Mouse (Mus musculus) neural tube, embryonic 13.5 days (tissue): ENCODE data around the gene Elmo1. TPM values are rescaled to one million over a fixed set of nuclear protein-coding genes. Genes with fewer than 3 reads are reported as not detected.

Experiments
- ATAC-seq: fragments of 200-750 bp; cut with Nextera tagmentation; 2 replicates; pipeline ENCODE4 v1.8.0; 2017; ENCODE audit warnings: low read depth, mild to moderate bottlenecking, moderate TSS enrichment, moderate library complexity
- H3K27ac ChIP-seq: fragments of 300-500 bp; sonication (generic); replicated peaks from 2 replicates; pipeline ENCODE4 v1.5.1; 2015; ENCODE audit warnings: moderate library complexity, mild to moderate bottlenecking, inconsistent platforms
- H3K27me3 ChIP-seq: fragments of 300-500 bp; sonication (generic); 2 replicates; pipeline ENCODE4 v1.6.1; 2015; ENCODE audit warnings: mild to moderate bottlenecking, inconsistent platforms
- H3K36me3 ChIP-seq: fragments of 300-500 bp; sonication (generic); 2 replicates; pipeline ENCODE4 v1.6.1; 2015; ENCODE audit warnings: mild to moderate bottlenecking, inconsistent platforms
- H3K4me1 ChIP-seq: fragments of 300-500 bp; sonication (generic); replicated peaks from 2 replicates; pipeline ENCODE4 v1.6.1; 2015; ENCODE audit warnings: inconsistent platforms
- H3K4me2 ChIP-seq: fragments of 300-500 bp; sonication (generic); 2 replicates; pipeline ENCODE4 v1.6.1; 2015; ENCODE audit warnings: inconsistent platforms, mild to moderate bottlenecking, moderate library complexity
- H3K4me3 ChIP-seq: fragments of 300-500 bp; sonication (generic); 2 replicates; pipeline ENCODE4 v1.5.1; 2015; ENCODE audit warnings: mild to moderate bottlenecking, inconsistent platforms
- H3K9ac ChIP-seq: fragments of 300-500 bp; sonication (generic); 2 replicates; pipeline ENCODE4 v1.6.1; 2015; ENCODE audit warnings: moderate library complexity, mild to moderate bottlenecking, inconsistent platforms
- H3K9me3 ChIP-seq: fragments of 300-500 bp; sonication (generic); 2 replicates; pipeline ENCODE4 v1.6.1; 2016; ENCODE audit warnings: inconsistent platforms
- WGBS: fragments of 180-500 bp; shearing (Covaris S2); methylation state at CpG from one replicate; pipeline ENCODE4 v1.1.7; 2015; 5-methylcytosine and 5-hydroxymethylcytosine counted together
- polyA plus RNA-seq: library from polyadenylated mRNA; unstranded; fragments of >200 nt; fragmentation: Nextera tagmentation; extraction: Ambion mirVana; gene quantifications from 2 replicates; pipeline ENCODE4 v1.2.1, GENCODE M21; 2015

Elmo1 gene
- polyA plus RNA-seq, 1 experiment from 2014 or later, result 48.4 TPM

DNA sequence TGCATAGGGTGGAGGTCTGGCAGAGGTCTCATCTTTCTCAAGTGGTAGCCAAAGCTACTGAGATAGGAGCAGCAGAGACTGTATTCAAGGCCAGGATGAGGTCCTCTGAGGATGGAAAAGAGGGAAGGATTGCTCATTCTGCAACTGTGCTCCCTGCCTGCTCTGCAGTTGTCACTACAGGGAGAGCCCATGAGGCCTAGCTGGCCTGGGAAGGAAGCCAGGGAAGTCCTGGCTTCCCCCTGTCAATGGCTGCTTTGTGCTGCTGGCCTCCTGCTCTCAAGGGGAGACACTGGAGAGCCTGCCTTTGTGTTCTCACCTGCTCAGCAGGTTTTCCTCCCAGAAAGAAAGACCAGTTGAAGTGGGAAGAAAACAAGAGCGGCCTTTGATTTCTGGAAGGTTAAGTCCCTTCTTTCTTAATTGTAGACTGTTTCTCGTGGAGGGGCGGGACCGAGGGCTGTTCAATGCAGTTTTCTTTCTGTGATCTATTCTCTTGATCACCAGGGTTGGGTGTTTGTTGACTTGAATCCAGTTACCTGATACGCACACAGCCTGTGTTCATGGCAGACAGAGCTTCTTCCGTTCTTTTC is 91.9 kb downstream of the Elmo1 start:
- Histone ChIP-seq H3K9me3 (no peaks in the 10 kb centered on the region), H3K27me3 (no peaks in the 10 kb centered on the region), H3K4me1 (peaks cover 32% of the 10 kb centered on the region), H3K4me3 (no peak overlapping the region), H3K36me3 (no peaks in the 10 kb centered on the region), H3K9ac (no peak overlapping the region), H3K27ac (0 out of 2 replicates have a peak overlapping the region, but pooled peaks have one; percentile 61), H3K4me2 (no peak overlapping the region)
- 41% methylated on average over 6 of the region's 6 CpGs for WGBS
- ATAC-seq, result 0 out of 2 replicates have a peak, but pooled peaks have one; percentile 55

DNA sequence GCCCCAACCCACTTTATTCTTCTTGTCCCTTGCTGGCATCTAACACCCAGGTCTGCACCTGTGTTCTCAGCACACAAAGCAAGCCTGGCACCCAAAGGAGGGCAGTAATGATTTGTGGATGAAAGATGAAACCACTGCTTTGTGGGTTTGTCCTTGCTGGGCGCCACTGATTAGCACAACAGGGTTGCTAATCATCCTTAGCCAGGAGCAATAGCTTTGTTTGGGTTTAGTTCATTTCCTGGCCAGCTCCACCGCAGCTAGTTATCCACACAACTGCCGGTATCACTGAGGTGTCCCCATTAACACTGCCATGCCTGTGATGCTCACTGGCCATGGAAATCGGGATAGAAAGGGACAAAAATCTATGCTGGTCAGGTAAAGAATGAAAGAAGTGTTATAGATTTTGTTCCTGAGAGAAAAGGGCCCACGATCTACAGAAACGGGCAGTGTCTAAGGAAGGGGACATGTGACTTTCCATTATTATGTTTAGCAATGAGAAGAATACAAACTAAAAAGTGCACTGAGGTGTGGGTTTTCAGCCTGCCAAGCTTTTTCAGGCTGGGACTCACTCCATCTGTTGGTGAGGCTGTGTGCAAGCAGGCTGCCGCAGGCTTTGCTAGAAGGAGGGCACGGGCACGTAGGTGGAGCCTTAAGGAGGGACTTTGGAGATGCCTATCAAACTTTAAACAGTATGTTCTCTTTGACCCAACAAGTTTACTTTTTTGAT is 93.3 kb downstream of the Elmo1 start:
- Histone ChIP-seq H3K4me2 (peak overlapping the region; percentile 11; the same call in 1 of the 2 replicates), H3K4me3 (no peak overlapping the region), H3K4me1 (peaks cover 32% of the 10 kb centered on the region), H3K36me3 (no peaks in the 10 kb centered on the region), H3K9ac (no peak overlapping the region), H3K27ac (peak overlapping the region; percentile 2; the same call in 1 of the 2 replicates), H3K27me3 (no peaks in the 10 kb centered on the region), H3K9me3 (no peaks in the 10 kb centered on the region)
- WGBS, result 5% methylated on average over 9 of the region's 9 CpGs
- peak; percentile 48; the same call in 1 of the 2 replicates for ATAC-seq

DNA sequence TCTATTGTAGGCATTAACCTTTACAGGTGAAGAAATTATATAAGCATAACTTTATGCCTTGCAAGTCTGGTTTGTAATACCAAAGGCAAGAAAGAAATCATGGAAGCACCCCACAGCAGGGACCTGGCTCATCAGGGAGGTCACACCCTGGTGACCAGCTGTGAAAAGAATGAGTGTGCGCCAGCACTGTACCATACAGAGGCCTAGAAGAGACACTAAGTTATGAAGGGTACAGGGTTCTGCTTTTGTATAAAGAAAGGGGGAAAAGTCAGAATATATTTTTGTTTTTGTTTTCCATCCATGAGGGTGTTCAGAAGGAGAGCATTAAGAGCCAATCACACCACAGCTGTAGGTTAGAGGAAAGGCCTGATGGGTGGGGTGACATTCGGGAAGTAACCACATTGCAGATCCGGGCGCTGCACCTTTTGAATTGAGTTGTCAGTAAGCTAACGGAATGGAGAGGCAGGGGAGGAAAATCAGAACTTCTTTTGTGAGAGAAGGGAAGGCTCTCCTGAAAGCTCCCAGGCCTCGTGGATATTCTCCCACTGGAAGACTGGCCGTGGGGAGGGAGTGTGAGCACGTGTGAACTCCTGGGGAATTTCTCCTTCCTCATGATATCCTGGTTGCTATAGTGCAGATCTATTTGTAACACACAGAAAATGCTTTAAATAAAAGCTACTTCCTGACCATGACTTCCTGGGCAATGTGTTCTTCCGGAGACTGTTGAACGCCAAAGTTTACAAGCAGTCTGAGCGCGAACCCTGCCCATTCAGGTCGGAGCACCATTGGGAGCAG is 94.0 kb downstream of the Elmo1 start:
- Histone ChIP-seq H3K9ac (no peak overlapping the region), H3K27me3 (no peaks in the 10 kb centered on the region), H3K27ac (no peak overlapping the region), H3K4me1 (peaks cover 32% of the 10 kb centered on the region), H3K9me3 (no peaks in the 10 kb centered on the region), H3K4me2 (no peak overlapping the region), H3K4me3 (no peak overlapping the region), H3K36me3 (no peaks in the 10 kb centered on the region)
- WGBS, result 73% methylated on average over 13 of the region's 13 CpGs
- no peak for ATAC-seq

DNA sequence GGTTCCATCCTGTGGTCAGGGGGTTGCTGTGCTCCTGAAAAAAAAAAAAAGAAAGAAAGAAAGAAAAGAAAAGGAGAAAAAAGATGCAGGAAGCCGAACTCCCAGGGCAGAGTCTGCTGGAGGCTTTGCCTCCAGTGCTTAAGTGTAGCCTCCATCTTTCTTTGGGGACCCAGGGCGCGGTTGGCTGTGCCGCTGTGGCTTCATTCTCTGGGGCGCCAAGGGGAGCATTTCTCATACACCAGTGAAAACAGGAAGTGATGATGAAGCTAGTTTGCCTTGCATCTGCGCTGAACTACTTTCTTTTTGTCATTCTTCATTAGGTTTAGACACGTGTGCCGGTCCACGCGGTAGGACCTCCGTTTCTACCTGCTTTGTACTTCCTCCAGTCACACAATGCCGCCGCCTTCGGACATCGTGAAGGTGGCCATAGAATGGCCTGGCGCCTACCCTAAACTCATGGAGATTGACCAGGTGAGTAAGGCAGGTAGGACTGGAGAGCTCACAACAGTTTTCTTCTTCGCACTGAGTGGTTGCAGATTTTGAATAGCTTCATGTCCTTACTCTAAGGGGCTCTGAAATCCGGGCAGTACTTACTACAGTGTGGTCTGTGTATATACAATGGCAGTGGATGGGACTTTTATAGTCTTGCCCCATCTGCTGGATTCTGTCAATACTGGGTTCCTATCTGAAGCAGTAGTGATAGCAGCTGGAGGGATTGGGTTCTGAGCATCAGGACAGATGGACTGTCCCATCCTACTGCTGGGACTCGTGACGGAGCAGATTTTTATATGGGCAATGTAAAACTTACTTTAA is 94.8 kb downstream of the Elmo1 start:
- 91% methylated on average over 20 of the region's 20 CpGs for WGBS
- no peak overlapping the region for H3K4me3 ChIP-seq
- no peaks in the 10 kb centered on the region for H3K36me3 ChIP-seq
- no peaks in the 10 kb centered on the region for H3K9me3 ChIP-seq
- H3K27me3 ChIP-seq, result no peaks in the 10 kb centered on the region
- no peak for ATAC-seq
- no peak overlapping the region for H3K9ac ChIP-seq
- peaks cover 32% of the 10 kb centered on the region for H3K4me1 ChIP-seq
- no peak overlapping the region for H3K27ac ChIP-seq
- no peak overlapping the region for H3K4me2 ChIP-seq

DNA sequence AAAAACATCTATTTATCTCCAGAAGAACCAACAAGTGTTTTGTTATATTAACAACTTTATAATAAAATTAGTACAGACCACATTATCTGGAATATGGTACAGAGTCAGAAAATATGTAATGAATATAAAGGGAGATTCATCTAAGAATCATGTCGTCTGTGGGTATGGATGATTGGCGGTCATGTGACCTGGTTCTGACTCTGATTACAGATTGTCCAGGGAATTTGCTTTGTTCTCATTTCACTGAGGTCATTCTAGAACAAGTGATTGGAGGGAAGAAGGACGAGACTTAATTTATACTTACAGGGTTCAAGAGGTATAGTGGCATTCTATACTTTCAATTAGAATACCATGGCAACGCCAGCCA is 95.4 kb downstream of the Elmo1 start:
- no peak overlapping the region for H3K4me2 ChIP-seq
- peaks cover 32% of the 10 kb centered on the region for H3K4me1 ChIP-seq
- H3K4me3 ChIP-seq, result no peak overlapping the region
- H3K36me3 ChIP-seq, result no peaks in the 10 kb centered on the region
- no peak for ATAC-seq
- no peaks in the 10 kb centered on the region for H3K9me3 ChIP-seq
- 75% methylated on average over 4 of the region's 4 CpGs for WGBS
- no peak overlapping the region for H3K9ac ChIP-seq
- no peaks in the 10 kb centered on the region for H3K27me3 ChIP-seq
- no peak overlapping the region for H3K27ac ChIP-seq

DNA sequence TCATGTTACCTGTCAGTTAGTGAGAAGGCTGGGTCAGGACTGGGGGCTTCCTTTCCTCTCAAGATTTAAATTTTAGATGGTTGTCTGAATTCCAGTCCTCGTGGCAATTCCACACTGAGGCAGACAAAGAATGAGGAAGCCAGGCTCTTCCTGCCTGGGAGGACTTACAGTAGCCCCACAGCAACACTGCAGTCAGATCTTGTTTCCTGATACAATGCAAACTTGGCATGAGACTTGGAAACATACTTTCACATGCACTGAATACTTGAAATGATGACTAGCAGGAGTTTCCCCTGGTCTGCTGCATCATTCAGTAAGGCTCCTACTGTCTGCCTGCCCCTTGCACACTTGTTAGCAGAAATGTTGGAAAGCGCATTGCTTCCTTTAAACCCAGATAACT is 97.3 kb downstream of the Elmo1 start:
- 85% methylated on average over 2 of the region's 2 CpGs for WGBS

DNA sequence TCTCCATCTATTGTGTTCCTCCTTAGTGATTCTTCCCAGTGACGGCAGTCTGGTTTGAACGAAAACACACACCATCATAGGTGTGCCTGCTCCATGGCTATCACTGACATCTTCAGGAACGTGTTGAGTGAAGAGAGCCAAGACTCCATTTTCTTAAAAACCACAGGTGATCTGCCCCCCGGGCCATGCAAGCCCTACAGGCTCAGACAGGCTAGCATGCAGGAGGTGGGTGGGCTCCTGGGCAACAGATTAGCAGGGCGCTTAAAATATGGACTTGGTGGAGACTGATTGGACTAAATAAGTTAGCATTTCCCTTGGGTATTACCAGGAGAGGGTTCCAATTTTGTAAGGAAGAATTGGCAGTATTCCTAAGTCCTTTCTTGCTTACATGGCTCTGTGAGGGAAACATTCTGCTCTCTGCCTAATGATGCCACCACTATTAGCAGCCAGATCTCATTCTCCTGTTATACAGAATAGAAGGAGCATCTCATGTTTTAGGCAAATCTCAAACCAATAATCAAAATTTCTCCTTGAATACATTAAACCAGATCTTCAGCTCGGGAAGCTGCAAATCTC is 101.7 kb downstream of the Elmo1 start:
- H3K9ac ChIP-seq, result no peak overlapping the region
- WGBS, result 91% methylated on average over 6 of the region's 6 CpGs
- H3K36me3 ChIP-seq, result no peaks in the 10 kb centered on the region
- H3K4me1 ChIP-seq, result no peaks in the 10 kb centered on the region
- no peaks in the 10 kb centered on the region for H3K27me3 ChIP-seq
- no peaks in the 10 kb centered on the region for H3K9me3 ChIP-seq
- no peak for ATAC-seq
- H3K4me2 ChIP-seq, result no peak overlapping the region
- H3K4me3 ChIP-seq, result no peak overlapping the region
- H3K27ac ChIP-seq, result no peak overlapping the region

More for the DNA sequence above, 97.3 kb downstream of the Elmo1 start:
- no peak overlapping the region for H3K9ac ChIP-seq
- H3K4me1 ChIP-seq, result peaks cover 18% of the 10 kb centered on the region
- ATAC-seq, result no peak
- no peaks in the 10 kb centered on the region for H3K36me3 ChIP-seq
- H3K27ac ChIP-seq, result no peak overlapping the region
- H3K4me2 ChIP-seq, result no peak overlapping the region
- H3K9me3 ChIP-seq, result no peaks in the 10 kb centered on the region
- no peaks in the 10 kb centered on the region for H3K27me3 ChIP-seq
- no peak overlapping the region for H3K4me3 ChIP-seq

DNA sequence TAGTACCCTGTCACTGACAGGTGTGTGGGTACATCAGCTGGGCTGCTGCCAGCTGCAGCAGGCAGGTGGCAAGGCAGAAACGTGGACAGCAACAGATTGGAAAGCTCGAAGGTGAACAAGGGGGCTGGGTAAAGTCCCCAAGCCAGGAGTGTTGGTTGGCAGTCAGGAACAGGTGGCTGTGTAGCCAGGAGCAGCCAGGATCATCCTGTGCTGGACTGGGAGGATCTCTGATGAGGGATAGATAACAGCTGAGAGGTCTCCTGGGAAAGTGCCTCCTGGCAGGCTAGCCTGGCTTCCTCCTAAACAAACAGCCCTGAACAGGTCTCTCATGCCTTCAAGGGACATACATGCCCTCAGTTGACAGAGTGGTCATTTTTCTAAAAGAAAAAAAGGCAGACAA is 110.2 kb downstream of the Elmo1 start:
- H3K36me3 ChIP-seq, result no peaks in the 10 kb centered on the region
- H3K9ac ChIP-seq, result no peak overlapping the region
- no peaks in the 10 kb centered on the region for H3K9me3 ChIP-seq
- H3K4me1 ChIP-seq, result no peaks in the 10 kb centered on the region
- H3K4me2 ChIP-seq, result no peak overlapping the region
- ATAC-seq, result no peak
- no peaks in the 10 kb centered on the region for H3K27me3 ChIP-seq
- WGBS, result 76% methylated on average over 2 of the region's 2 CpGs
- H3K4me3 ChIP-seq, result no peak overlapping the region
- no peak overlapping the region for H3K27ac ChIP-seq

DNA sequence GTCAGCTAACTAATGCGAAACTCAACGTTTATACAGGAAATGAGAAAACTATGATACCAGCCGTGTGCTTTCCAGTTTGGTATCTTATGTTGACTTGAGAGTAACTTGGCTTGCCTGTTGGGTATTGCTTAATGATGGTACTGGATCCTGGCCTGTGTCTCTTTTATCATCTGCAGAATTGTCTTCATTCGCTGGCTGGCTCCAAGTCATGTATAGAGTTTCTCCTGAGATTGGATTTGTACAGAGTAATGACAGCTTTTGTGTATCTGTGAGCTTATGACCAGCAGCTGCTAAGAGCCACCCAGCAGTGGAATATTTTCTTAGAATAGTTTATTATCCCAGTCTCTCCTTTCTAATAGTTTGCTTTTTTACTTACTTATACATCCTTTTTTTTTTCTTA is 112.2 kb downstream of the Elmo1 start:
- Histone ChIP-seq H3K4me3 (no peak overlapping the region), H3K9me3 (no peaks in the 10 kb centered on the region), H3K27me3 (no peaks in the 10 kb centered on the region), H3K4me1 (no peaks in the 10 kb centered on the region), H3K9ac (no peak overlapping the region), H3K4me2 (no peak overlapping the region), H3K27ac (no peak overlapping the region), H3K36me3 (no peaks in the 10 kb centered on the region)
- 94% methylated on average over 4 of the region's 4 CpGs for WGBS
- ATAC-seq, result no peak

DNA sequence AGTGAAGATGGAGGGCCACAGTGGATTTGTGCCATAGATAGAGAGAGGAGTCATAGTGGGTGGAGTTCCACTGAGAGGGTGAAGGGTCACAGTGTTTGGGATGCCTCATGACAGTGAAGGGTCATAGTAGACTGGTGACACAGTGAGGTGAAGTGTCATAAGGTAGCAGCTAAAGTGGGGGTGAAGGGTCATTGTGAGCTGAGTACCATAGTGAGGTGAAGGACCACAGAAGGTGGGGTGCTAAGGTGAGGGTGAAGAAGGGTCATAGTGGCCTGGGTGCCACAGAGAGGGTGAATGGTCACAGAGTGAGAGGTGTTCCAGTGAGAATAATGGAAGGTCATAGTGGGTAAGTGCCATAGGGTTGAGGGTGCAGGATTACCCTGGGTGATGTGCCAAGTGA is 113.8 kb downstream of the Elmo1 start:
- Histone ChIP-seq H3K36me3 (no peaks in the 10 kb centered on the region), H3K4me2 (no peak overlapping the region), H3K4me1 (no peaks in the 10 kb centered on the region), H3K27me3 (no peaks in the 10 kb centered on the region), H3K9me3 (no peaks in the 10 kb centered on the region), H3K4me3 (no peak overlapping the region), H3K9ac (no peak overlapping the region), H3K27ac (no peak overlapping the region)
- no peak for ATAC-seq

DNA sequence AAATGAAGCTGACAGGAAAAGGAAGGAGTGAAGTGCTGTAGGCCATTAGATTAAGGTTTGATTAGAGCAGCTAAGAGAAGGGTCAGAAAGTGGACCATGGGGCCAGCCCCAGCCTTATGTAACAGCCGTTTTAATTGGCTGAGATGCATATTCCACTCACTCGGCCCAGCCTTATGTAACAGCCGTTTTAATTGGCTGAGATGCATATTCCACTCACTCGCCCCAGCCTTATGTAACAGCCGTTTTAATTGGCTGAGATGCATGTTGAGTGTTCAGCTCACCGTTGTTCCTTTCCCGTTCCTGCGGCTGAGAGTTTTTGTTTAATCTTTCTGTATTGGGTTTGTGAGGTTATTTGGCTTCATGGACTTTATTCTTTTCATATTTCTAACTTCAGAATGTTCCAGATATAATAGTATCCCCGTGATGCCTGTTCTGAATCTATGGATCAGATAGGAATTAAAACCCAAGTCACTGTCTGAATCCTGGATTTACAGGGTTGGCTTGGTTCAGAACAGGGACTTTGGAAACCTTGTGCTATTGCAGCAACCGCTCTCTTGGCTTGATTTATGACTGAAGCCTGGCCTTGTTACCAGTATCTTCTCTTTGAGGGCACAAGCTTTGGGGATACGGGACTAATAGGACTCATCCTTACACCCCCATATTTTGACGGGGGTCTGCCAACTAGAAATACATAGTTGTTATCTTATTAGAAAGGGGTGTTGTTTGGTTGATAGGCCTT is 114.8 kb downstream of the Elmo1 start:
- Histone ChIP-seq H3K9me3 (no peaks in the 10 kb centered on the region), H3K27ac (no peak overlapping the region), H3K4me3 (no peak overlapping the region), H3K9ac (no peak overlapping the region), H3K36me3 (no peaks in the 10 kb centered on the region), H3K4me2 (no peak overlapping the region), H3K4me1 (no peaks in the 10 kb centered on the region), H3K27me3 (no peaks in the 10 kb centered on the region)
- WGBS, result 90% methylated on average over 12 of the region's 12 CpGs
- ATAC-seq, result no peak
